Mouse (Mus musculus): ENCODE data around the gene Znrd1. TPM values are rescaled to one million over a fixed set of nuclear protein-coding genes. Genes with fewer than 3 reads are reported as not detected.
A peak's percentile ranks its signal among the peaks of the same experiment; 100 is the strongest.

The Znrd1 gene
- polyA plus RNA-seq, 2 experiments from 2014 or later, result 72.7 to 81.5 TPM

DNA sequence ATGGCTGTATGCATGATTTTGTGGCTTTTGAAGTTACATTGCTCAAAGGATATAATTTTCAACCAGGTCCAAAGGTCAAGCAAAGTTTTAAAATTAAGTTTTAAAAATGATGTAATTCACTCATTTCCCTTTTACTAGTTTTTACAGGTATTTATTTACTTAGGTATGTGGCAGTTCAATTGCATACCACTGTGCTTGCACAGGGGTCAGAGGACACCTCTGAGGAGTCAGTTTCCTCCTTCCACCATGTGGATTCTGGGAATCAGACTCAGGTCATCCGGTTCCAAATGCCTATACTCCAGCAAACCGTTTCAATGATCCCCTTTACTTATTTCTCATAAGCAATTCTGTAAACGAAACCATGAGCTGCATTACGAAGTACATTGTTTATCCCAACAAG, 35.6 kb downstream of the Znrd1 start:
- no peak for ATAC-seq

- no peak for ATAC-seq
These were observed 38.1 kb downstream of the Znrd1 start for GRCm38 (mm10) chr17:36920239-36920638.

DNA sequence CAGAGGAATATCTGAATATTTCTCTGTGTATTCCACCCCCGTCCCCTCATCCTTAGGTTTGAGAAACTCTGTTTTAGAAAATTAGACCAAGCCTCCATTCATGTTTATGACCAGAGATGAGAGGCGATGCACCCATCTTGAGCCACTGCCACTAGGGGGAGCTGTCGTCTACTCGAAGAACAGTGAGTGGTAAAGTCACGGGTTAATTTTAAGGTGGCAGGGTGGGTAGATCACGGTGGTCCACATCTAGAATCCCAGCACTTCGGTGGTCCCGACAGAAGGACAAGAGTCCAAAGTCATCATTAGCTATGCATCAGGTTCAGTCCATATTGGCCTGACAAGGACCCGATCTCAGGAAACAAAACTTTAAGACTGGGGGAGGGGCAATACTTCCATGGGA, 43.3 kb downstream of the Znrd1 start:
- ATAC-seq, result no peak

- peak; percentile 63 for ATAC-seq
These were observed 44.3 kb downstream of the Znrd1 start for GRCm38 (mm10) chr17:36914108-36914507.

- no peak for ATAC-seq
These were observed 46.3 kb downstream of the Znrd1 start for GRCm38 (mm10) chr17:36912031-36912430.

GRCm38 (mm10) chr17:36909802-36910201, 48.6 kb downstream of the Znrd1 start:
- ATAC-seq, result no peak

DNA sequence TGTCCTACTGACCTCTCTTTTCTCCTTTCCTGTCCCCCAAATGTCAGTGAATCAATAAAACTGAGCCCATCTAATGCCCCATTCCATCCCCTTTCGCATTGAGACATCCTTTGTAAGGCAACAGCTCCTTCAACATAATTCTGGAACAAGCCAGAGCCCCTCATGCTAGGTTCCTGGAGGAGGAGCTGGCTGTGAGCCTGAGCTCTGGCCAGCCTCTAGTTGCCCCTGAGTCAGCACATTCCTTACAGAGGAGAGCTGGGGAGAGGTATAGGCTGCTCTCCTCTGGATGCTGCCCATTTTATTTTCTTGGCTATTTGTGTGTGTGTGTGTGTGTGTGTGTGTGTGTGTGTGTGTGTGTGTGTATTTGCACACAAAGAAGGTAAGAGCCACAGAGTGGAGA, 50.1 kb downstream of the Znrd1 start:
- ATAC-seq, result no peak

Other genes starting within 250 kb of the Znrd1 start
- gene H2-M10.5, start 185.6 kb downstream of the Znrd1 start, polyA plus RNA-seq (2017; shearing (Covaris generic)), result not detected
- gene H2-M10.6, start 146.4 kb downstream of the Znrd1 start, polyA plus RNA-seq (2017; shearing (Covaris generic)), result not detected
- gene Trim26, start 121.4 kb downstream of the Znrd1 start, polyA plus RNA-seq (2017; shearing (Covaris generic)), result 10 to 100 TPM; 42.4 to 71.8 TPM
- gene Trim15, start 91.3 kb downstream of the Znrd1 start, polyA plus RNA-seq (2017; shearing (Covaris generic)), result not detected
- gene Trim10, start 89.0 kb downstream of the Znrd1 start, polyA plus RNA-seq (2017; shearing (Covaris generic)), result under 1 TPM in 1 of 2 experiments, not detected in 1; 0.20 TPM
- not detected for gene Trim40, start 68.4 kb downstream of the Znrd1 start, polyA plus RNA-seq (2017; shearing (Covaris generic))
- not detected for gene Trim31, start 60.4 kb downstream of the Znrd1 start, polyA plus RNA-seq (2017; shearing (Covaris generic))
- not detected for gene Rnf39, start 15.6 kb downstream of the Znrd1 start, polyA plus RNA-seq (2017; shearing (Covaris generic))
- 100 to 1,000 TPM; 190 to 210 TPM for gene Ppp1r11, start 6.8 kb downstream of the Znrd1 start, polyA plus RNA-seq (2017; shearing (Covaris generic))
- gene Znrd1as, start within 50 bp of the Znrd1 start, polyA plus RNA-seq (2017; shearing (Covaris generic)), result 1 to 10 TPM; 4.9 to 5.4 TPM
- gene 2410137M14Rik, start 22.7 kb upstream of the Znrd1 start, polyA plus RNA-seq (2017; shearing (Covaris generic)), result not detected
- gene H2-M5, start 31.0 kb upstream of the Znrd1 start, polyA plus RNA-seq (2017; shearing (Covaris generic)), result not detected
- not detected for gene Zfp57, start 42.6 kb upstream of the Znrd1 start, polyA plus RNA-seq (2017; shearing (Covaris generic))
- not detected for gene Mog, start 64.8 kb upstream of the Znrd1 start, polyA plus RNA-seq (2017; shearing (Covaris generic))
- 1 to 10 TPM; 5.0 to 6.2 TPM for gene Gabbr1, start 87.4 kb upstream of the Znrd1 start, polyA plus RNA-seq (2017; shearing (Covaris generic))
- under 1 TPM in 1 of 2 experiments, not detected in 1; 0.19 TPM for gene Olfr90, start 129.9 kb upstream of the Znrd1 start, polyA plus RNA-seq (2017; shearing (Covaris generic))
- gene Olfr91, start 139.7 kb upstream of the Znrd1 start, polyA plus RNA-seq (2017; shearing (Covaris generic)), result not detected
- gene Olfr92, start 161.5 kb upstream of the Znrd1 start, polyA plus RNA-seq (2017; shearing (Covaris generic)), result not detected
- not detected for gene Olfr93, start 202.9 kb upstream of the Znrd1 start, polyA plus RNA-seq (2017; shearing (Covaris generic))
- under 1 TPM in 1 of 2 experiments, not detected in 1; 0.75 TPM for gene Ubd, start 235.3 kb upstream of the Znrd1 start, polyA plus RNA-seq (2017; shearing (Covaris generic))
- not detected for gene Olfr94, start 242.4 kb upstream of the Znrd1 start, polyA plus RNA-seq (2017; shearing (Covaris generic))